Mouse (Mus musculus) forebrain, postnatal 0 days (tissue): ENCODE measurements around the gene Tenm1. TPM values are rescaled to one million over a fixed set of nuclear protein-coding genes. Genes with fewer than 3 reads are reported as not detected.

Experiments
- ATAC-seq: fragments of 200-750 bp; cut with Nextera tagmentation; 2 replicates; pipeline ENCODE4 v1.8.0; 2017; ENCODE audit warnings: mild to moderate bottlenecking, moderate library complexity
- DNase-seq: peaks from one replicate; pipeline ENCODE4 v3.0.0-alpha.2; 2015
- H3K27ac ChIP-seq: fragments of 300-500 bp; sonication (generic); 2 replicates; pipeline ENCODE4 v1.5.1; 2014; ENCODE audit warnings: low read depth, mild to moderate bottlenecking, antibody characterized with exemption, low read length, moderate library complexity, mixed read lengths
- H3K27me3 ChIP-seq: fragments of 300-500 bp; sonication (generic); 2 replicates; pipeline ENCODE4 v1.6.1; 2014; ENCODE audit warnings: mild to moderate bottlenecking, low read length, mixed read lengths; ENCODE audit not compliant: insufficient read depth
- H3K36me3 ChIP-seq: fragments of 300-500 bp; sonication (generic); 2 replicates; pipeline ENCODE4 v1.6.1; 2014; ENCODE audit warnings: mild to moderate bottlenecking, moderate library complexity; ENCODE audit not compliant: insufficient read depth
- H3K4me1 ChIP-seq: fragments of 300-500 bp; sonication (generic); 2 replicates; pipeline ENCODE4 v1.6.1; 2014; ENCODE audit warnings: antibody characterized with exemption; ENCODE audit not compliant: insufficient read depth
- H3K4me2 ChIP-seq: fragments of 300-500 bp; sonication (generic); 2 replicates; pipeline ENCODE4 v1.6.1; 2014; ENCODE audit warnings: low read depth, mild to moderate bottlenecking, moderate library complexity
- H3K4me3 ChIP-seq: fragments of 300-500 bp; sonication (generic); 2 replicates; pipeline ENCODE4 v1.5.1; 2014; ENCODE audit warnings: low read depth, low read length, mixed read lengths
- H3K9ac ChIP-seq: fragments of 300-500 bp; sonication (generic); 2 replicates; pipeline ENCODE4 v1.6.1; 2014; ENCODE audit warnings: mild to moderate bottlenecking
- H3K9me3 ChIP-seq: fragments of 300-500 bp; sonication (generic); 2 replicates; pipeline ENCODE4 v1.6.1; 2016; ENCODE audit warnings: low read length
- CTCF ChIP-seq: sonication (generic); IDR thresholded peaks from 2 replicates; pipeline ENCODE4 v1.5.1; 2016; ENCODE audit warnings: antibody characterized with exemption, control low read depth, low read depth
- WGBS: fragments of 180-500 bp; shearing (Covaris S2); extraction: QIAGEN DNeasy Blood & Tissue Kit; methylation state at CpG from one replicate; pipeline ENCODE4 v1.1.7; 2014; 5-methylcytosine and 5-hydroxymethylcytosine counted together
- polyA plus RNA-seq: library from polyadenylated mRNA; unstranded; fragments of >200 nt; fragmentation: Nextera tagmentation; extraction: Ambion mirVana; gene quantifications from 2 replicates; pipeline ENCODE4 v1.2.1, GENCODE M21; 2015
- total RNA-seq: library from RNA; depleted of rRNA; stranded (reverse); fragments of >200 nt; gene quantifications from 2 replicates; pipeline ENCODE4 v1.2.3, GENCODE M21; 2014; rRNA removed

The Tenm1 gene
- total and polyA plus RNA-seq, 2 experiments from 2014 or later = 27.8 to 74.8 TPM

- no peak for ATAC-seq
- DNase-seq = no peak
- H3K9ac ChIP-seq = no peak within 1 kb of the TSS
- 92% methylated on average over 16 of the region's 16 CpGs for WGBS
- H3K9me3 ChIP-seq = no peaks in the 10 kb centered on the region
- no peaks in the 10 kb centered on the region for H3K27me3 ChIP-seq
- no peaks in the 10 kb centered on the region for H3K36me3 ChIP-seq
- H3K4me3 ChIP-seq = no peak within 1 kb of the TSS
- H3K4me1 ChIP-seq = no peaks in the 10 kb centered on the region
- no peak for TF ChIP-seq CTCF
- H3K4me2 ChIP-seq = no peak within 1 kb of the TSS
- H3K27ac ChIP-seq = no peak within 1 kb of the TSS
Observed at GRCm38 (mm10) chrX:42489446-42489845, 939.5 kb downstream of the Tenm1 start, which contains the start of gene Tex13c2. Tex13c2 (plus strand) TSS chrX:42489691.

Other genes starting within 250 kb of the Tenm1 start
- gene Tex13c1, start 162.0 kb upstream of the Tenm1 start, total RNA-seq = not detected in 2 replicates
- not detected in 2 replicates for gene Tex13c1, start 162.0 kb upstream of the Tenm1 start, polyA plus RNA-seq